Mouse (Mus musculus) MEL (cell line): ENCODE results near the gene Hdac11.

Experiments
- CTCF ChIP-seq, 3 experiments: IDR thresholded peaks in 2 of 3; conservative IDR thresholded peaks in 1 of 3; 2 replicates each; pipeline ENCODE4 v1.5.1; 2011 to 2012; ENCODE audit warnings: low read length in 3 of 3, low read depth in 2 of 3, mild to moderate bottlenecking in 2 of 3, improper control_type of control experiment in 1 of 3, inconsistent platforms in 1 of 3, mixed read lengths in 1 of 3, moderate library complexity in 1 of 3; ENCODE audit not compliant: control insufficient read depth in 1 of 3, insufficient read depth in 1 of 3, poor library complexity in 1 of 3, severe bottlenecking in 1 of 3
- POLR2A ChIP-seq, 2 experiments: IDR thresholded peaks; 2 replicates each; pipeline ENCODE4 v1.6.1; 2011 to 2012; ENCODE audit warnings: low read length in 2 of 2, mild to moderate bottlenecking in 2 of 2, control low read depth in 1 of 2, improper control_type of control experiment in 1 of 2, low read depth in 1 of 2, moderate library complexity in 1 of 2; ENCODE audit not compliant: control insufficient read depth in 1 of 2, insufficient read depth in 1 of 2, poor library complexity in 1 of 2

GRCm38 (mm10) chr6:91182075-91182490 is 25.6 kb downstream of the Hdac11 start:
- no peak for TF ChIP-seq CTCF (IDR thresholded peaks at IDR 0.05 in 2 of 3, conservative IDR thresholded peaks at IDR 0.05 in 1 of 3; ENCODE audit: control insufficient read depth in 1 of 3, insufficient read depth in 1 of 3, low read depth in 2 of 3, low read length in 3 of 3, poor library complexity in 1 of 3, severe bottlenecking in 1 of 3)
- TF ChIP-seq POLR2A (IDR thresholded peaks at IDR 0.05; ENCODE audit: control insufficient read depth in 1 of 2, insufficient read depth in 1 of 2, low read depth in 1 of 2, low read length in 2 of 2, poor library complexity in 1 of 2): no peak
